Mouse (Mus musculus): ENCODE data around the gene Psmb5. TPM values are rescaled to one million over a fixed set of nuclear protein-coding genes. Genes with fewer than 3 reads are reported as not detected.

Psmb5 gene
- total RNA-seq (2021): 100 to 1,000 TPM; 182 to 197 TPM

DNA sequence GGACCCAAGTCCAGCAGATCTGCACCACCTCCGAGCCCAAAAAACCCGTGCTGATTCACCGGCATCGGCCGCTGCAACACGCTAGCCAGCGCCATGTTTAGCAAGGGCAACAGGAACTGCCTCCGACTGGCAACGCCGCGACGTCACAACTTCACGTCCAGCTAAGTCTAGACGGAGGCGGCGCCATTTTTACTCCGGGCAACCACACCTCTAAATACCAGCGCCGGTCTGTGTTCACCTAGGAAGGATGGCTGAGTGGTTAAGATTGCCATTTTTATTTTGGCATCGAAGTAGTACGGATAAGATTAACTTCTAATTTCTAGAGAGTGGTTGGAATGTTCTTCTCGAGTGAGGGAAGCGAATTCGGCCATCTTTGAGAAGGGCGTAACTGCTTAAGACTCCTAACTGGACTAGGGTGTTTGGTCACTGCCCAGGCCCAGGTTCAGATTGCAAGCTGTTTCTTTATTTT is at the start of gene Psmb5:
TSS of gene Psmb5 (minus strand) at position 126 of the 469 bp plus-strand sequence.
- peak; percentile 90 for DNase-seq
- intact Hi-C loops (cut with DNase I): no loop called here

DNA sequence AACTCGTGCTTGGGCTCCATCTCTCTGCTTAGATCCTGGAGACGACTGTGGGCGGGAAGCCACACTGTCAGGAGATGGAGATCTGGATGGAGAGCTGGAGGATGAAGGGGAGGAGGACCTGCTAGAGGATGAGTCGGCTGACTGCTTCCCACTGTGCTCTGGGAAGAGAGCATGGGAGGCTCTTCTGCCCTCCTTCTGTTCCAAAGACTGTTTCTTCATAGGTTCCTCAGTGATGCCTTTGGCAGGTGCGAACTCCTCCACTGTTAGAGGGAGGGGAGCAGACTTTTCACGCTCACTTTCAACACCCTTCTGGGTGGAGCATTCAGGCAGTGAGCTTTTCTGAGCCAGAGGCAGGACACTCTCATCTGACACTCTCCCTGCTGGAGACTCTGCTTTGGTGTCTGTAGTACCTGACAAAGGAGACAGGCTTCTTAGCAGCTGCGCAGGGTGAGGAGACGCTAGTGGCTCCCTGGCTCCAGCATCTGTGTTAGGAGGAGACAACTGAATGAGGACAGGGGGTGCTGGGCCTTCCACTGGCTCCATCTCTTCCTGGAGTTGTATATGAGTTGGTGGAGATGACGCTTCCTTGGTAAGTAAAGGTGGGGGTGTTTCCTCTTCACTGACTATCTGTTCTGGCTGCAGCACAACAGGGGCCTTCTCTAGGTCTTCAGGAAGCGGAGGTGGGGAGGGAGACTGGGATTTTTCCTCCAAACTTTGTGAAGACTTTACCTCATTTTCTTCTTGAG is 46.8 kb upstream of the Psmb5 start:
- intact Hi-C loops (cut with DNase I): no loop called here
- DNase-seq: no peak

DNA sequence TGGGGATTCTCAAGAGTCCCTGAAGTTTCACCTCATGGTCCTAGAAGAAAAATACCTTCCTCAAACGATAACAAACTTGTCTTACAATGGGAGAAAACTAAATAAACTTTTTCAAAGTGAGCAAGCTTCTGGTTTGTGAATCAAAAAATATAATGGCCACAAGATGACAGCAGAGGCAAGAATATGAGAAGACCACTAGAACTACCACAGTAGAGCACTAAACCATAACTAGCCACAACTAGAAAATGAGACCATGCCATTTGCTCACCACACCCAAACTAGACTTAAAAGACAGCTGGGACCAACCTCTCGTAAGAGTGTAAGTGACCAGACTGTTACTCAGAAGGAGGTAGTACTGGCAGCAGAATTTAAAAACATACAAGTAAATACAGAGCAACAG is 42.2 kb upstream of the Psmb5 start:
- intact Hi-C loops (cut with DNase I): no loop called here
- DNase-seq: no peak

DNA sequence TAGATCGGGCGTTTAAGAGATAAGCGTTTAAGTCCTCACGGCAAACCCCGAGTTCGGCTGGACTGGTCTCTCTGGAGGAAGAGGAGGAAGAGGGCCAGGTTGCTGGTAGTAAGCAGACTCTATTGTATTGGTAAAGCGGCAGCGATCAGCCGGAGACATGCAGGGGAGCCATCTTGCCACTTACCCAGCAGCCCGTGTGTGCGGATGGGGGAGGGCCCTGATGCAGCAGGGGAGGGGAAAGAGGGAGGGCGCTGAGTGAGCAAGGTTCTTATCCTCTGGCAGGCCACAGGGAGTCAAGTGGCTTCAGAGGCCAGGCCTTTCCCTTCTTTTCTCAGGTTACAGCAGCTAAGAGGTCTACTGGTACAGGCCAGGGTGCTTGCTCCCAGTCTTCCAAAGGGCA is 35.7 kb upstream of the Psmb5 start:
- peak; percentile 88 for DNase-seq
- intact Hi-C loops (cut with DNase I): no loop called here

DNA sequence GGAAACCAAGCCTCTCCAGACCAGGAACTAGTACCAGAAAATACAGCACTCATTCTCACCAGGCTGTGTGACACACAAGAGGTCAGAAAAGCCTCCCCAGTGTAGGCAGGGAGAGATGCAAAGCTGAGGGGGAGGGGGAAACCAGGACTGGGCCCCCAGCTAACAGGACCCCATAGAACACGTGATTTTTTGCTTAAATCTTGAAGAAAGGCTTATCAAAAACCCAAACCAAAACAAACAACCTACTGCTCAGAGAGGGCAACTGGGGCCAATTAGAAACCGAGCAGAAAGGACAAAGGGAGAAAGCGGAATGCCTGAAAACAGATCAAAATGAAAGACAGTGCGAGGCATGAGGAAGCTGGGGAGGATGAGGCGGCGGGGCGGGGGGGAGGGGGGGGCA is 35.0 kb upstream of the Psmb5 start:
- no peak for DNase-seq
- intact Hi-C loops (cut with DNase I): no loop called here

DNA sequence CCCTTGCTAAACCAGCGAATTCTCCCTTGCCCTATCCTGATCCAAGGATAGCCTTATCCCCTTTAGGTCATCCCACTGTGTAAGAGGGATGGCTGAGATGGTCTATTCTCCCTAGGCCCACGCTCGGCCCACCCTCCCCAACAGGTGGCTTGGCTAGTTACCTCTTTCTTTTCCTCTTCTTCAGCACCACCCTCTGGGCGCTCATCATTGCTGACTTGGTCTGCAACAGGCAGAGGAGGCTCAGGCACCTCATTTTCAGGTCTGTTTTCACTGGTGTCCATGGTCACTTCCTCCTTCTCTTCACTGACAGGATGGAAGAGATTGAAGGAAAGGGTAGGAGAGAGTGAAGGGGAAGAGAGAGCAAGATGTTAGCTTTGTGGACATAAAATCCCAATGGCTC is 33.7 kb upstream of the Psmb5 start:
- intact Hi-C loops (cut with DNase I): no loop called here
- no peak for DNase-seq

- intact Hi-C loops (cut with DNase I): no loop called here
- peak; percentile 92 for DNase-seq
Observed at GRCm38 (mm10) chr14:54650621-54651454, 33.0 kb upstream of the Psmb5 start.

DNA sequence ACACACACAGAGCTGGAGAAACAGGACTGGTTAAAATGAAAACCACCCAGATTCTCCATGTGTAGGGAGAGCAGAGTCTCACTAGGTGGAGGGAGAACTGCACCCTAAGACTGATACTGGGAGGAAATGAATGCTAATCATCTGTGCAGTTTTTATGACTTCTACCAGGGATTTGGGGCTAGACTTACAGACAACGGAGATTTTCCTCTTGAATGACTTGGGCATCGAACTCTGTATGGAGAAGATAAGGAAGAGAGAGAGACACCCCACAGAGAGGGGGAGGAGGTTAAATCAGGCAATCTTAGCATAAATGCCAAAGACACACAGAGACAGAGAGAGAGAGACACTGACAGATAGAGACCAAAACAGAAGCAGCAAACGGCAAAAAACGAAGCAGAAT is 30.1 kb upstream of the Psmb5 start:
- DNase-seq: no peak
- intact Hi-C loops (cut with DNase I): loop anchor here (10.0 kb wide), 1 partner anchor 233 kb away; the partner anchor contains the start of gene Slc7a7

DNA sequence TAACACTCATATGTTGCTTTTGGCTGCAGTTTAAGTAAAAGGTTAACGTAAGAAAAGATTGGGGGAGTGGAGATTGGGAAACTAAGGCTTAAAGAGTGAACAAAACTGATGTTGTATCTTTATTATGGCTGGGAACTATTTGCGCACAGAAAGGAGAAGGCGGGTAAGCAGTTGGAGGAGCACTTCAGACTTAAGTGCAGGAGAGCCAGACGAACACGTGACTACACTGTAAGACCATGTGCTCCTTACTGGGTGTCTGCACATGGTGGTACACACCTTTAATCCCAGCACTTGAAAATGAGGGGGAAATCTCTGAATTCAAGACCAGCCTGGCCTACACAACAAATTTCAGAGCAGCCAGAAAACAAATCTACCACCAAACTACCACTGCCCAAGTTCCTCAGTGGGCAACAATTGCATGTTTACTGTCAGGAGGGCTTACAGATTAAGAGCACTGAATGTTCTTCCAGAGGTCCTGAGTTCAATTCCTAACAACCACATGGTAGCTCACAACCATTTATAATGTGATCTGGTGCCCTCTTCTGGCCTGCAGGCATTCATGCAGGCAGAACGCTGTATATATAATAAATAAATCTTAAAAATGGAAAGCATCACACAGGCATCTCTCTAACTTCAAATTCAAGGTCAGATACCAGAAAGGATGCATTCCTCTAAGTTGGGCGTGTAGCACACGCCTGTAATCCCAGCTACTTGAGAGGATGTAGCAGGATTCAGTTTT is 29.2 kb upstream of the Psmb5 start:
- intact Hi-C loops (cut with DNase I): loop anchor here (10.0 kb wide), 1 partner anchor 232 kb away; the partner anchor contains the start of gene Slc7a7
- DNase-seq: no peak

GRCm38 (mm10) chr14:54646455-54646854 is 28.6 kb upstream of the Psmb5 start:
- intact Hi-C loops (cut with DNase I): loop anchor here (10.0 kb wide), 1 partner anchor 232 kb away; the partner anchor contains the start of gene Slc7a7
- DNase-seq: no peak

DNA sequence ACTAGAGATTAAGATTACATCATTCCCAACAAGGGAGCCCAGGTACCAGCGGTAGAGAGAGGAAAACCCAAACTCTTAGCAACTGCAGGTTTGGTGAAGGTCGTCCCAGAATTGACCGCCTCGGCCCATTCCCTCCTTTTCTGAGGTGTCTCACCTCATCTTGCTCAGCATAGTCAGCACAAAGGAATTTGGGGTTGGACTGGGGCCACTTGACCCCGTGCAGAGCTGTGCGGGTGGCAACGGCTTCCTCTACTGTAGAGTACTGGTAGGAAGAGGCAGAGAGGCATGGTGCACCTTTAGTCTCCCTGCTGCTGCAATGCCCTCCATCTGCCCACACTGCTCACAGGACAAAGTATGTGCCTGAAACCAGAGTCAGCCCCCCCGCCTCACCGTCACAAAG is 26.5 kb upstream of the Psmb5 start:
- DNase-seq: no peak
- intact Hi-C loops (cut with DNase I): loop anchor here (5.0 to 10.0 kb wide), 4 partner anchors 77 to 582 kb away; partner anchors contain the start of gene Slc7a7

- no peak for DNase-seq
Observed at GRCm38 (mm10) chr14:54643011-54643410, 25.2 kb upstream of the Psmb5 start.

DNA sequence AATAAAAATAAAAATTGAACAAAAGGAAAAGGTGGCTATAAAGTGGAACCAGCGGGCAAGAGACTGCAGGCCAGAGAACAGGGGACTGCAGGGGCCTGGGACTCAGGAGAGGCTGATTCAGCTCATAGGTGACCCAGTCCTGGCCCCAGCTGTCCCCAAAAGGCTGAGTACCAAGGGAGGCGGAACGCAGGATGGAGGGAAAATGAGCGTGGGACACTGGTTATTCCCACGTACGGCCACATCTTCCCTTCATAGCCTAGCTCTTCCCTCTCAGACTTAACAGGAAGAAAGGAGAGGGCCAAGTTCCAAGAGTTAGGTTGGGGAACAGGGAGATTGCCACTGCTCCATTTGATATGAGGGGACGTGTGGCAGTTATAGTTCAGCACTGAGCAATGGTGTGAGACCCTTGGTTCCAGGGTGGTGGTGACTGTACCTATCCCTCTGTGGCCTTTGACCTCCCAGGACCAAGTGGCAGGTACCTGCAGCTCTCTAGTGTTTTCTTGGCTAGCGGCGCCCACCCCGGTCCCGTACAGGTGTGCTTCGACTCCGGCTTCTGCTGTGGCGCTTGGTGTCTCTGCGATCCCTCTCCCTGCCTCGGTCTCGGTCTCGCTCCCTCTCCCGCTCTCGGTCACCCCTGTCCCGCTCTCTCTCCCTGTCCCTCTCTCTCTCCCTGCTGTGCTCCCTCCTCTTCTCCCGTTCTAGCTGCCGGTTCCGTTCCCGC is 24.6 kb upstream of the Psmb5 start:
- DNase-seq: no peak
- intact Hi-C loops (cut with DNase I): loop anchor here (5.0 to 10.0 kb wide), 4 partner anchors 75 to 580 kb away; partner anchors contain the start of gene Slc7a7

More at GRCm38 (mm10) chr14:54643011-54643410, 25.2 kb upstream of the Psmb5 start:
- intact Hi-C loops (cut with DNase I): loop anchor here (5.0 to 10.0 kb wide), 4 partner anchors 76 to 581 kb away; partner anchors contain the start of gene Slc7a7

DNA sequence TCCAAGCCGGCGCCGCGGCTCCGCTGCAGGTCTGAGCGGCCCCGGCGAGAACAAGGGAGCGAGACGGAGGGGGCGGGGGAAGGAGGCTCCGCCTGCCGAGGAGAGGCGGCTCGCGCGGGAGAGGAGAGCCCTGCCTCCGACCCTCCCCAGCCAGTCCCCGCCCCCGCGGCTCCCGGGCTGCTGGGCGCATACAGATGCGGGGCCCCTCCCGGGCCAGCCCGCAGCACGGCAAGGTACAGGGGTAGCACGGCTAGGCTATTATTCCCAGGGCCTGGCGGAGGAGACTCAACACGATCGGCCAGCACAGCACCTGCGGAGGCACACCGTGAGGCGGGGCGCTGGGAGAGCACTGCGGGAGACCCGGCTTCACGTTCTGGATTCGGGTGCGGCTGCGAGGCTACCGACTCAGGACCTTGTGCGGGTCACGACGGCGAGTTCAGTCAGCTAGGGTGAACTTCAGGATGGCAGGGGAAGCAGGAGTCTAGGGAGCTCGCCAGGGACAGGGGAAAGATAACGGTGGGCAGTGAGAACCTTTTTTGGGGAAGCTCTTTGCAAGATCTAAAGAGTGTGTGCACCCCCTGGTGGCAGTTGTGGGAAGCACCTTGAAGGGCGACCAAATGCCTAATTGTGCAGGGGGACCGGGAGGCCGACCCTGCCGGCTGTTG is 23.6 kb upstream of the Psmb5 start, which contains the start of gene Cdh24:
TSS of gene Cdh24 (minus strand) at position 60 of the 665 bp plus-strand sequence.
- peak; percentile 94 for DNase-seq
- intact Hi-C loops (cut with DNase I): loop anchor here (5.0 to 10.0 kb wide), 4 partner anchors 74 to 579 kb away; partner anchors contain the start of gene Slc7a7

DNA sequence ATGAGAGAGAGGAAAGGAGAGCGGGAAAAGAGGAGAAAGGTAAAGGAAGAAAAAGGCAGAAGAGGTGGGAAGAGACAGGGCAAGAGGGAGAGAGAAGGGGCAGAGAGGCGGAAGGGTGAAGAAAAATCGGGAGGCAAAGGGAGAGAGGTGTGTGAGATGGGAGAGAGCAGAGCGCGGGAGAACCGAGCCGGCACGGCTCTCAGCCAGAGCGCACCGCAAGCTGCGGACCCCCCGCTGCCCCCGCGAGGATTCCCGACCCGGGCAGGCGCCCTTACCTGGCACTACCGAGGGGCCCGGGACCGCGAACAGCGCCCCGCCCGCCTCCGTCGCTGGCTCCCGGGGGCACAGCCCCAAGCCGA is 23.1 kb upstream of the Psmb5 start, which contains the start of gene Gm17606:
TSS of gene Gm17606 (plus strand) at position 7 of the 359 bp plus-strand sequence.
- DNase-seq: no peak
- intact Hi-C loops (cut with DNase I): loop anchor here (5.0 to 10.0 kb wide), 4 partner anchors 74 to 579 kb away; partner anchors contain the start of gene Slc7a7

- DNase-seq: peak; percentile 42
- intact Hi-C loops (cut with DNase I): loop anchor here (5.0 to 10.0 kb wide), 4 partner anchors 73 to 578 kb away; partner anchors contain the start of gene Slc7a7
Observed at GRCm38 (mm10) chr14:54640121-54640520, 22.3 kb upstream of the Psmb5 start.

- DNase-seq: no peak
- intact Hi-C loops (cut with DNase I): no loop called here
Observed at GRCm38 (mm10) chr14:54638210-54638609, 20.4 kb upstream of the Psmb5 start.

DNA sequence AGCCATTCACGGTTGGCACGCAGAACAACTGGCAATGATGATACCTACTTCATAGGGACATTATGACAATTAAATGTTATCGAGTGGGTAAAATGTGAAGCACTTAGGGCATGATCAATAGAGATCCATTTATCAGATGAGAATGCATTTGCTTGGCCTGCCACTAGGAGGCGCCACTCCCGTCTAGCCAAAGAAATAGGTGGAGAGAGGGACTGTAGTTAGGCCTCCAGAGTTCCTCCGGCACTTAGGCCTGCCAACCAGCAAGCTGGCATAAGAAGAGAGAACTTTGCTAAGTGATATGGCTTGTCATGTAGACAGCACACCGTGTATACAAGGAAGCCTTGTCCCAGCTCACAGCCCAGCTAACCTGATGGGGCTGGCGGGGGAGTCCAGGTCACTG is 19.1 kb upstream of the Psmb5 start:
- DNase-seq: peak; percentile 62
- intact Hi-C loops (cut with DNase I): no loop called here

- DNase-seq: no peak
- intact Hi-C loops (cut with DNase I): no loop called here
Observed at GRCm38 (mm10) chr14:54634182-54634581, 16.4 kb upstream of the Psmb5 start.

Data from left cerebral cortex, postnatal 4 days (tissue).